Mouse (Mus musculus): ENCODE measurements at regions not wholly inside any gene's neighbourhood (a gene's known extent, or its start where the extent isn't known, plus 50 kb on each side); places are given as distances from the start of the nearest gene placed in this dataset.

- Histone ChIP-seq H3K36me3 (ENCODE audit: control insufficient read depth, insufficient read depth) (no peaks in the 10 kb centered on the region), H3K79me2 (ENCODE audit: control insufficient read depth, insufficient read depth) (no peaks in the 10 kb centered on the region), H3ac (ENCODE audit: control insufficient read depth, insufficient read length) (no peak overlapping the region), H3K4me2 (ENCODE audit: low read depth) (no peak overlapping the region), H3K4me3 (no peak overlapping the region), H3K27me3 (ENCODE audit: control insufficient read depth, insufficient read depth, insufficient read length) (no peaks in the 10 kb centered on the region)
- TF ChIP-seq MYOD1 (IDR thresholded peaks at IDR 0.05; ENCODE audit: control insufficient read depth in 1 of 3, insufficient read length in 2 of 3, low read depth in 2 of 3) (no peak), REST (IDR thresholded peaks at IDR 0.05; ENCODE audit: insufficient read depth, insufficient read length) (no peak), POLR2A (IDR thresholded peaks at IDR 0.05; ENCODE audit: insufficient read length, low read depth) (no peak), CEBPB (IDR thresholded peaks at IDR 0.05; ENCODE audit: insufficient read depth, poor library complexity, severe bottlenecking) (no peak), MYOG (IDR thresholded peaks at IDR 0.05; ENCODE audit: control insufficient read depth in 1 of 3, insufficient read depth in 1 of 3, insufficient read length in 2 of 3, low read depth in 2 of 3) (no peak), MAX (IDR thresholded peaks at IDR 0.05; ENCODE audit: low read depth) (no peak), POLR2AphosphoS2 (IDR thresholded peaks at IDR 0.05; ENCODE audit: insufficient read length, low read depth) (no peak), E2F4 (IDR thresholded peaks at IDR 0.05; ENCODE audit: insufficient read depth) (no peak), SRF (IDR thresholded peaks at IDR 0.05; ENCODE audit: control insufficient read depth, insufficient read length, low read depth) (no peak), TCF3 (IDR thresholded peaks at IDR 0.05; ENCODE audit: insufficient read length, low read depth) (no peak), TCF12 (IDR thresholded peaks at IDR 0.05; ENCODE audit: insufficient read depth, poor library complexity, severe bottlenecking) (no peak), USF1 (IDR thresholded peaks at IDR 0.05; ENCODE audit: low read depth) (no peak)
Observed at GRCm38 (mm10) chr13:26538928-26539327, 231.0 kb downstream of the Hdgfl1 start.

GRCm38 (mm10) chr13:26536575-26536974 lies 233.4 kb downstream of the Hdgfl1 start:
- TF ChIP-seq TCF3 (IDR thresholded peaks at IDR 0.05; ENCODE audit: insufficient read length, low read depth) (no peak), MYOD1 (IDR thresholded peaks at IDR 0.05; ENCODE audit: control insufficient read depth in 1 of 3, insufficient read length in 2 of 3, low read depth in 2 of 3) (no peak), E2F4 (IDR thresholded peaks at IDR 0.05; ENCODE audit: insufficient read depth) (no peak)
- Histone ChIP-seq H3K4me2 (ENCODE audit: low read depth) (no peak overlapping the region), H3K27me3 (ENCODE audit: control insufficient read depth, insufficient read depth, insufficient read length) (no peaks in the 10 kb centered on the region), H3K36me3 (ENCODE audit: control insufficient read depth, insufficient read depth) (no peaks in the 10 kb centered on the region), H3K79me2 (ENCODE audit: control insufficient read depth, insufficient read depth) (no peaks in the 10 kb centered on the region), H3K4me3 (no peak overlapping the region), H3ac (ENCODE audit: control insufficient read depth, insufficient read length) (no peak overlapping the region)

GRCm38 (mm10) chr13:26532761-26533160 lies 237.2 kb downstream of the Hdgfl1 start:
- Histone ChIP-seq H3K4me3 (no peak overlapping the region), H3K27me3 (ENCODE audit: control insufficient read depth, insufficient read depth, insufficient read length) (no peaks in the 10 kb centered on the region), H3ac (ENCODE audit: control insufficient read depth, insufficient read length) (no peak overlapping the region), H3K4me2 (ENCODE audit: low read depth) (no peak overlapping the region), H3K79me2 (ENCODE audit: control insufficient read depth, insufficient read depth) (no peaks in the 10 kb centered on the region), H3K36me3 (ENCODE audit: control insufficient read depth, insufficient read depth) (no peaks in the 10 kb centered on the region)
- no peak for TF ChIP-seq MAX (IDR thresholded peaks at IDR 0.05; ENCODE audit: low read depth)

- no peaks in the 10 kb centered on the region for H3K27me3 ChIP-seq (ENCODE audit: control insufficient read depth, insufficient read depth, insufficient read length)
- no peak overlapping the region for H3K4me2 ChIP-seq (ENCODE audit: low read depth)
- H3ac ChIP-seq (ENCODE audit: control insufficient read depth, insufficient read length), result no peak overlapping the region
- H3K79me2 ChIP-seq (ENCODE audit: control insufficient read depth, insufficient read depth), result no peaks in the 10 kb centered on the region
- H3K4me3 ChIP-seq, result no peak overlapping the region
- H3K36me3 ChIP-seq (ENCODE audit: control insufficient read depth, insufficient read depth), result no peaks in the 10 kb centered on the region
- TF ChIP-seq TCF3 (IDR thresholded peaks at IDR 0.05; ENCODE audit: insufficient read length, low read depth), result no peak
- no peak for TF ChIP-seq USF1 (IDR thresholded peaks at IDR 0.05; ENCODE audit: low read depth)
- no peak for TF ChIP-seq MYOG (IDR thresholded peaks at IDR 0.05; ENCODE audit: control insufficient read depth in 1 of 3, insufficient read depth in 1 of 3, insufficient read length in 2 of 3, low read depth in 2 of 3)
- TF ChIP-seq REST (IDR thresholded peaks at IDR 0.05; ENCODE audit: insufficient read depth, insufficient read length), result no peak
Observed at GRCm38 (mm10) chr13:26519054-26519453, 250.9 kb downstream of the Hdgfl1 start.

- no peak for TF ChIP-seq MYOG (IDR thresholded peaks at IDR 0.05; ENCODE audit: control insufficient read depth in 1 of 3, insufficient read depth in 1 of 3, insufficient read length in 2 of 3, low read depth in 2 of 3)
- no peak for TF ChIP-seq POLR2A (IDR thresholded peaks at IDR 0.05; ENCODE audit: insufficient read length, low read depth)
- no peak for TF ChIP-seq CEBPB (IDR thresholded peaks at IDR 0.05; ENCODE audit: insufficient read depth, poor library complexity, severe bottlenecking)
- TF ChIP-seq USF1 (IDR thresholded peaks at IDR 0.05; ENCODE audit: low read depth), result no peak
- H3K27me3 ChIP-seq (ENCODE audit: control insufficient read depth, insufficient read depth, insufficient read length), result no peaks in the 10 kb centered on the region
- no peak overlapping the region for H3K4me3 ChIP-seq
- no peak overlapping the region for H3K4me2 ChIP-seq (ENCODE audit: low read depth)
- H3K79me2 ChIP-seq (ENCODE audit: control insufficient read depth, insufficient read depth), result no peaks in the 10 kb centered on the region
- H3ac ChIP-seq (ENCODE audit: control insufficient read depth, insufficient read length), result no peak overlapping the region
- H3K36me3 ChIP-seq (ENCODE audit: control insufficient read depth, insufficient read depth), result no peaks in the 10 kb centered on the region
Observed at GRCm38 (mm10) chr13:26518425-26518824, 251.5 kb downstream of the Hdgfl1 start.

GRCm38 (mm10) chr13:26517646-26518045 lies 252.3 kb downstream of the Hdgfl1 start:
- Histone ChIP-seq H3ac (ENCODE audit: control insufficient read depth, insufficient read length) (no peak overlapping the region), H3K4me2 (ENCODE audit: low read depth) (no peak overlapping the region), H3K79me2 (ENCODE audit: control insufficient read depth, insufficient read depth) (no peaks in the 10 kb centered on the region), H3K4me3 (no peak overlapping the region), H3K36me3 (ENCODE audit: control insufficient read depth, insufficient read depth) (no peaks in the 10 kb centered on the region), H3K27me3 (ENCODE audit: control insufficient read depth, insufficient read depth, insufficient read length) (no peaks in the 10 kb centered on the region)
- no peak for TF ChIP-seq POLR2A (IDR thresholded peaks at IDR 0.05; ENCODE audit: insufficient read length, low read depth)
- TF ChIP-seq MYOD1 (IDR thresholded peaks at IDR 0.05; ENCODE audit: control insufficient read depth in 1 of 3, insufficient read length in 2 of 3, low read depth in 2 of 3), result no peak
- TF ChIP-seq TCF12 (IDR thresholded peaks at IDR 0.05; ENCODE audit: insufficient read depth, poor library complexity, severe bottlenecking), result no peak
- TF ChIP-seq POLR2AphosphoS2 (IDR thresholded peaks at IDR 0.05; ENCODE audit: insufficient read length, low read depth), result no peak
- no peak for TF ChIP-seq MAX (IDR thresholded peaks at IDR 0.05; ENCODE audit: low read depth)
- TF ChIP-seq E2F4 (IDR thresholded peaks at IDR 0.05; ENCODE audit: insufficient read depth), result no peak
- no peak for TF ChIP-seq TCF3 (IDR thresholded peaks at IDR 0.05; ENCODE audit: insufficient read length, low read depth)
- TF ChIP-seq CEBPB (IDR thresholded peaks at IDR 0.05; ENCODE audit: insufficient read depth, poor library complexity, severe bottlenecking), result no peak
- no peak for TF ChIP-seq USF1 (IDR thresholded peaks at IDR 0.05; ENCODE audit: low read depth)
- TF ChIP-seq REST (IDR thresholded peaks at IDR 0.05; ENCODE audit: insufficient read depth, insufficient read length), result no peak

Measured in myocyte (in vitro differentiated cells).